Mouse (Mus musculus): ENCODE measurements around the gene Gripap1. TPM values are rescaled to one million over a fixed set of nuclear protein-coding genes. Genes with fewer than 3 reads are reported as not detected.

Gripap1 gene
- total and polyA plus RNA-seq, 3 experiments = 20.8 to 25.3 (median 24.6) TPM

GRCm38 (mm10) chrX:7847845-7848244 is 58.3 kb downstream of the Gripap1 start:
- intact Hi-C loops (cut with DNase I) = loop anchor here (5.0 kb wide), 1 partner anchor 34 kb away; the partner anchor contains the start of gene Slc35a2
- H3K4me3 ChIP-seq = no peak overlapping the region
- H3K4me1 ChIP-seq (ENCODE audit: control insufficient read depth, insufficient read depth, low read length) = peaks cover 4% of the 10 kb centered on the region
- H3K27ac ChIP-seq = no peak overlapping the region
- 70% methylated on average over 2 of the region's 2 CpGs for WGBS
- no peaks in the 10 kb centered on the region for H3K79me2 ChIP-seq (replicated peaks; ENCODE audit: control insufficient read depth, insufficient read depth, low read length)
- DNase-seq = no peak
- H3K9ac ChIP-seq (ENCODE audit: low read depth, low read length) = no peak overlapping the region
- H3K27me3 ChIP-seq (ENCODE audit: control insufficient read depth, insufficient read depth, low read length) = no peaks in the 10 kb centered on the region
- TF ChIP-seq POLR2A (IDR thresholded peaks at IDR 0.05; ENCODE audit: insufficient read depth, low read depth, low read length) = no peak
- no peak for TF ChIP-seq CTCF (IDR thresholded peaks at IDR 0.05)
- no peak for TF ChIP-seq EP300 (IDR thresholded peaks at IDR 0.05; ENCODE audit: insufficient read depth, low read depth, low read length)
- peaks cover 4% of the 10 kb centered on the region for H3K36me3 ChIP-seq (ENCODE audit: control insufficient read depth, insufficient read depth, low read length)

DNA sequence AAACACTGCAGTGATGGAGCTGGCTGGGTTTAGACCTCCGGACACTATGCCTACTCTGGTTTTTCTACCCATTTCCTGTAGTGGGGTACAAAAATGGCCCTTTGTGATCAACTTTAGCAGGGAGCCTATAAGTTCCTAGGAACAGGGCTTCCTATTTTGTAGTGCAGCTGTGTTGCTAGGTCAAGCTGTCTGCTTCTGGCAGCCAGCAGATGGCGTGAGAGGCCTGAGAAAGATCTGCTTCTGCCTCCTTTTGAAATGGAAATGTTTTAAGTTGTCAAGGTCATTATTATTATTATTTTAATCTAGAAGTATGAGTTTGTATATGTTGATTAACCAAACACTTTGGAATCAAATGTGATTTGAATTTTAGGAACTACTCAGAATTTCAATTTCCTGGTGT is 65.0 kb downstream of the Gripap1 start:
- 23% methylated on average over 2 of the region's 2 CpGs for WGBS
- intact Hi-C loops (cut with DNase I) = loop anchor here (5.0 kb wide), 2 partner anchors 93 to 163 kb away; partner anchors contain the start of genes Glod5 and Hdac6

DNA sequence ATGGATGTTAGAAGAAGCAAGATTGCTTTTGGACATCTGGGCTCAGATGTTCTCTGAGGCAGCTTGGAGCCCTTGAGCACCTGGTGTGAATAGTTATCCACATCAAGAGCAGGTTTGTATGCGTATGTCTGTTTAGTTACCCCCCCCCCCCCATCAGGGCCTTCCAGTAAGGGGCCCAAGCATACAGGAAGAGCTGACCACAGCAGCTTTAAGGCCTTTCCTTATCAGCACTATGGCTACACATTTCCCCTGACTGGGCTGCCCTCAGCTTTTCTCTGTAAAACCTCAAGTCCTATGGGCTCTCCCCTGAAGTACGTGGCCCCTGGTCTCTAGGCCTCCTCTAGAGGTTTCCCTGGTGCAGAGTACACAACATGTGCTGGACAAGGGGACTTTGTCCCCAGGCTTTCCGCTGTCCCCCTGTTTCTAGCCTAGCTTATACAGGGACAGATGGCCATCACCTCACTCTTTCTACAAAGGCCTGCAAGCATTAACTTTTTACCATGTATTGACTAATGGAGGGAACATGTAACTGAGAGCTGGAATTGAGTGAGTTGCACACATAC is 69.7 kb downstream of the Gripap1 start:
- H3K27me3 ChIP-seq (ENCODE audit: control insufficient read depth, insufficient read depth, low read length) = no peaks in the 10 kb centered on the region
- 79% methylated on average over 3 of the region's 3 CpGs for WGBS
- no peak overlapping the region for H3K9ac ChIP-seq (ENCODE audit: low read depth, low read length)
- no peak overlapping the region for H3K27ac ChIP-seq
- no peak overlapping the region for H3K4me3 ChIP-seq
- no peak for DNase-seq
- intact Hi-C loops (cut with DNase I) = no loop called here
- TF ChIP-seq CTCF (IDR thresholded peaks at IDR 0.05) (no peak), POLR2A (IDR thresholded peaks at IDR 0.05; ENCODE audit: insufficient read depth, low read depth, low read length) (no peak), EP300 (IDR thresholded peaks at IDR 0.05; ENCODE audit: insufficient read depth, low read depth, low read length) (no peak)
- H3K79me2 ChIP-seq (replicated peaks; ENCODE audit: control insufficient read depth, insufficient read depth, low read length) = no peaks in the 10 kb centered on the region
- H3K36me3 ChIP-seq (ENCODE audit: control insufficient read depth, insufficient read depth, low read length) = no peaks in the 10 kb centered on the region
- no peaks in the 10 kb centered on the region for H3K4me1 ChIP-seq (ENCODE audit: control insufficient read depth, insufficient read depth, low read length)

More for the DNA sequence above, 65.0 kb downstream of the Gripap1 start:
- no peaks in the 10 kb centered on the region for H3K36me3 ChIP-seq (ENCODE audit: control insufficient read depth, insufficient read depth, low read length)
- no peak overlapping the region for H3K27ac ChIP-seq
- H3K79me2 ChIP-seq (replicated peaks; ENCODE audit: control insufficient read depth, insufficient read depth, low read length) = no peaks in the 10 kb centered on the region
- H3K9ac ChIP-seq (ENCODE audit: low read depth, low read length) = no peak overlapping the region
- H3K4me1 ChIP-seq (ENCODE audit: control insufficient read depth, insufficient read depth, low read length) = no peaks in the 10 kb centered on the region
- H3K27me3 ChIP-seq (ENCODE audit: control insufficient read depth, insufficient read depth, low read length) = no peaks in the 10 kb centered on the region
- no peak overlapping the region for H3K4me3 ChIP-seq
- DNase-seq = peak; percentile 28 to 41
- TF ChIP-seq CTCF (IDR thresholded peaks at IDR 0.05) = peak; percentile 78
- TF ChIP-seq EP300 (IDR thresholded peaks at IDR 0.05; ENCODE audit: insufficient read depth, low read depth, low read length) = no peak

DNA sequence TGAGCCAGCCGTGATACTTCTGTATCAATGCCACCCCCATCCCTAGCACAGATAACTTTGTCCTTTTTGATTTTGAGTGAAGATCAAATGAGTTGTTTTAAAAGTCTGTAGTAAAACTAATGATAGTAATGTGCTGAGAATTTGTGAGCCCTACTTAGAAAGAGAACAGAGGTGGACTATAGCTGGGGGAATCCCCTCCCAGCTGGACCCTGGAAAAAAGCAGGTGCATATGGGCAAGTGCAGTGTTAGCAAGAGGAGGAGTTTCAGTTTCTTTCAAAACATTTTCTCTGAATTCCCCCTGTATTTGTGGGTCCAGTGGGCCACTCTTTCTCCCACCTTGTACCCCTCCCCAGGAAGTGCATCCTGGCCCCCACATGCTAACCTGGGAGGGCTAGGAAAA is 73.6 kb downstream of the Gripap1 start:
- WGBS = 67% methylated on average over 1 of the region's 1 CpGs
- no peak for DNase-seq
- intact Hi-C loops (cut with DNase I) = no loop called here
- Histone ChIP-seq H3K36me3 (ENCODE audit: control insufficient read depth, insufficient read depth, low read length) (no peaks in the 10 kb centered on the region), H3K4me1 (ENCODE audit: control insufficient read depth, insufficient read depth, low read length) (no peaks in the 10 kb centered on the region), H3K4me3 (no peak overlapping the region), H3K27me3 (ENCODE audit: control insufficient read depth, insufficient read depth, low read length) (no peaks in the 10 kb centered on the region), H3K27ac (no peak overlapping the region), H3K9ac (ENCODE audit: low read depth, low read length) (no peak overlapping the region), H3K79me2 (replicated peaks; ENCODE audit: control insufficient read depth, insufficient read depth, low read length) (no peaks in the 10 kb centered on the region; the same call in 1 of the 2 replicates)
- no peak for TF ChIP-seq CTCF (IDR thresholded peaks at IDR 0.05)
- no peak for TF ChIP-seq EP300 (IDR thresholded peaks at IDR 0.05; ENCODE audit: insufficient read depth, low read depth, low read length)
- no peak for TF ChIP-seq POLR2A (IDR thresholded peaks at IDR 0.05; ENCODE audit: insufficient read depth, low read depth, low read length)

GRCm38 (mm10) chrX:7864551-7864950 is 75.0 kb downstream of the Gripap1 start:
- H3K4me3 ChIP-seq = no peak overlapping the region

GRCm38 (mm10) chrX:7865343-7865742 is 75.8 kb downstream of the Gripap1 start:
- no peak for DNase-seq
- WGBS = 65% methylated on average over 2 of the region's 2 CpGs
- intact Hi-C loops (cut with DNase I) = no loop called here
- no peak overlapping the region for H3K27ac ChIP-seq
- no peaks in the 10 kb centered on the region for H3K36me3 ChIP-seq (ENCODE audit: control insufficient read depth, insufficient read depth, low read length)
- no peaks in the 10 kb centered on the region for H3K27me3 ChIP-seq (ENCODE audit: control insufficient read depth, insufficient read depth, low read length)
- no peak overlapping the region for H3K4me3 ChIP-seq
- no peaks in the 10 kb centered on the region; the same call in 1 of the 2 replicates for H3K79me2 ChIP-seq (replicated peaks; ENCODE audit: control insufficient read depth, insufficient read depth, low read length)
- H3K9ac ChIP-seq (ENCODE audit: low read depth, low read length) = no peak overlapping the region
- no peaks in the 10 kb centered on the region for H3K4me1 ChIP-seq (ENCODE audit: control insufficient read depth, insufficient read depth, low read length)
- TF ChIP-seq EP300 (IDR thresholded peaks at IDR 0.05; ENCODE audit: insufficient read depth, low read depth, low read length) (no peak), CTCF (IDR thresholded peaks at IDR 0.05) (no peak), POLR2A (IDR thresholded peaks at IDR 0.05; ENCODE audit: insufficient read depth, low read depth, low read length) (no peak)

More at GRCm38 (mm10) chrX:7864551-7864950, 75.0 kb downstream of the Gripap1 start:
- DNase-seq = no peak
- Histone ChIP-seq H3K27ac (no peak overlapping the region), H3K4me1 (ENCODE audit: control insufficient read depth, insufficient read depth, low read length) (no peaks in the 10 kb centered on the region), H3K27me3 (ENCODE audit: control insufficient read depth, insufficient read depth, low read length) (no peaks in the 10 kb centered on the region), H3K79me2 (replicated peaks; ENCODE audit: control insufficient read depth, insufficient read depth, low read length) (no peaks in the 10 kb centered on the region; the same call in 1 of the 2 replicates), H3K9ac (ENCODE audit: low read depth, low read length) (no peak overlapping the region), H3K36me3 (ENCODE audit: control insufficient read depth, insufficient read depth, low read length) (no peaks in the 10 kb centered on the region)
- intact Hi-C loops (cut with DNase I) = no loop called here
- WGBS = 79% methylated on average over 3 of the region's 3 CpGs
- no peak for TF ChIP-seq EP300 (IDR thresholded peaks at IDR 0.05; ENCODE audit: insufficient read depth, low read depth, low read length)

Data from heart, adult 2 months (tissue).